Mouse (Mus musculus) layer of hippocampus, adult 18-20 months (tissue): ENCODE measurements around the gene Mptx1. TPM values are rescaled to one million over a fixed set of nuclear protein-coding genes. Genes with fewer than 3 reads are reported as not detected.
"Not testable (repeated sequence)": the region's sequence is repeated elsewhere in the genome, so short reads cannot be mapped to it uniquely, and the experiment has no call there.

ENCODE experiments used
- DNase-seq, 2 experiments: peaks; one replicate each; pipeline ENCODE4 v3.0.0; 2022; ENCODE audit warnings: low spot score in 2 of 2
- long read RNA-seq: library from polyadenylated mRNA; stranded (forward); transcript quantifications from one replicate; pipeline ENCODE4 v2.0.0, GENCODE M21; 2021
- total RNA-seq, 2 experiments: library from RNA; stranded (reverse); gene quantifications; 2 replicates each; pipeline ENCODE4 v1.2.3; 2021

Gene Mptx1
- not detected for total RNA-seq
- long read RNA-seq = 0 reads

- DNase-seq = no peak
Measured at GRCm38 (mm10) chr1:174330218-174330617, at the start of gene Mptx1. Gene Mptx1 (plus strand): TSS chr1:174330518.

- DNase-seq = no peak
Measured at GRCm38 (mm10) chr1:174303162-174303561, 27.2 kb upstream of the Mptx1 start.

- DNase-seq = no peak
Measured at GRCm38 (mm10) chr1:174317308-174317707, 13.0 kb upstream of the Mptx1 start.

- not testable (repeated sequence) for DNase-seq
Measured at GRCm38 (mm10) chr1:174353636-174354035, 23.3 kb downstream of the Mptx1 start.

GRCm38 (mm10) chr1:174354640-174355039, 24.3 kb downstream of the Mptx1 start:
- no peak for DNase-seq

- no peak for DNase-seq
Measured at GRCm38 (mm10) chr1:174364882-174365451, 34.6 kb downstream of the Mptx1 start, which contains the start of gene Olfr417. Gene Olfr417 (plus strand): TSS chr1:174365122.

- no peak for DNase-seq
Measured at GRCm38 (mm10) chr1:174373799-174374198, 43.5 kb downstream of the Mptx1 start.

Other genes starting within 250 kb of the Mptx1 start
- not detected for gene Olfr429, start 246.2 kb upstream of the Mptx1 start, total RNA-seq
- not detected for gene Olfr427, start 233.6 kb upstream of the Mptx1 start, total RNA-seq
- not detected for gene Olfr231, start 209.4 kb upstream of the Mptx1 start, total RNA-seq
- not detected for gene Olfr424, start 199.0 kb upstream of the Mptx1 start, total RNA-seq
- not detected for gene Olfr420, start 174.9 kb upstream of the Mptx1 start, total RNA-seq
- gene Spta1, start 157.7 kb upstream of the Mptx1 start, total RNA-seq = under 1 TPM; 0.05 TPM
- not detected for gene Olfr419, start 78.5 kb upstream of the Mptx1 start, total RNA-seq
- gene Olfr417, start 34.6 kb downstream of the Mptx1 start, total RNA-seq = not detected
- not detected for gene Olfr248, start 60.5 kb downstream of the Mptx1 start, total RNA-seq
- not detected for gene Olfr414, start 93.5 kb downstream of the Mptx1 start, total RNA-seq
- gene Olfr220, start 111.6 kb downstream of the Mptx1 start, total RNA-seq = not detected
- gene Fmn2, start 171.3 kb downstream of the Mptx1 start, total RNA-seq = 10 to 100 TPM; 69.2 to 71.0 TPM